Mouse (Mus musculus): ENCODE results near the gene Sap18b.

DNA sequence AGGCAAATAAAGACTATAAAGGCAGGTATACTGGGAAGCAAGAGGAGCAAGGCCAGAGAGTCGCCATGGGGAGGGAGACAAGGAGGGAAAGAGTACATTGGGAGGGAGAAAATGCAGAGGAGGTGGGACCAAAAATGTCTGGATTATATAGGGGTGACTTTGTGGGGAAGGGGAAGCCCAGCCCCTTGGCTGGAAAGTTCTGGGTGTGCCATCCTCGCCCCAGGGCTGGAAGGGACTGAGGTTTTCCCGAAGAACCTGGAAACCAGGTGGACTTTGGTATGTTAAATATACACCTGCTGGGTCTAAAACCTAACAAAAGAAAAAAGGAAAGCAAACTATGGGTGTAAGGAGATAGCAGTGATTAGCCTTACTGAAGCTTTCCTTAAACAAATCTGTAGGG, 5.0 kb downstream of the Sap18b start:
- no peak for TF ChIP-seq CTCF (IDR thresholded peaks at IDR 0.05; ENCODE audit: borderline replicate concordance, control insufficient read depth, extremely low read depth, insufficient read depth, low read length, poor library complexity)
- TF ChIP-seq POLR2A (IDR thresholded peaks at IDR 0.05; ENCODE audit: control insufficient read depth, extremely low read depth, insufficient read depth, low read length, poor library complexity): no peak
